Mouse (Mus musculus) testis, postnatal 10 days (tissue): ENCODE data around the gene Scn4b.
A peak's percentile ranks its signal among the peaks of the same experiment; 100 is the strongest.

Experiments
- DNase-seq: peaks from one replicate; pipeline ENCODE4 v3.0.0; 2021; ENCODE audit warnings: low spot score

The Scn4b gene

GRCm38 (mm10) chr9:45138191-45139032, at the start of gene Scn4b:
Gene Scn4b (plus strand): TSS chr9:45138395.
- peak; percentile 58 for DNase-seq

GRCm38 (mm10) chr9:45090811-45091210, 47.4 kb upstream of the Scn4b start:
- DNase-seq: no peak

GRCm38 (mm10) chr9:45092641-45093040, 45.6 kb upstream of the Scn4b start:
- DNase-seq: no peak

- no peak for DNase-seq
Measured at GRCm38 (mm10) chr9:45095149-45095937, 42.9 kb upstream of the Scn4b start.

GRCm38 (mm10) chr9:45097877-45098276, 40.3 kb upstream of the Scn4b start:
- no peak for DNase-seq

GRCm38 (mm10) chr9:45098426-45098825, 39.8 kb upstream of the Scn4b start:
- DNase-seq: no peak

- no peak for DNase-seq
Measured at GRCm38 (mm10) chr9:45102528-45102927, 35.7 kb upstream of the Scn4b start.

- DNase-seq: no peak
Measured at GRCm38 (mm10) chr9:45103211-45103979, 34.8 kb upstream of the Scn4b start.

- no peak for DNase-seq
Measured at GRCm38 (mm10) chr9:45105596-45106374, 32.4 kb upstream of the Scn4b start.

- DNase-seq: peak; percentile 60
Measured at GRCm38 (mm10) chr9:45115706-45116105, 22.5 kb upstream of the Scn4b start.

GRCm38 (mm10) chr9:45116819-45117218, 21.4 kb upstream of the Scn4b start:
- no peak for DNase-seq

- DNase-seq: peak; percentile 49
Measured at GRCm38 (mm10) chr9:45117741-45118431, 20.3 kb upstream of the Scn4b start, which contains the start of gene Scn2b. Gene Scn2b (plus strand): TSS chr9:45117782.

GRCm38 (mm10) chr9:45118552-45118951, 19.6 kb upstream of the Scn4b start:
- no peak for DNase-seq

- no peak for DNase-seq
Measured at GRCm38 (mm10) chr9:45119316-45119953, 18.8 kb upstream of the Scn4b start.

- no peak for DNase-seq
Measured at GRCm38 (mm10) chr9:45119954-45120530, 18.2 kb upstream of the Scn4b start.

- DNase-seq: no peak
Measured at GRCm38 (mm10) chr9:45120567-45120966, 17.6 kb upstream of the Scn4b start.

- no peak for DNase-seq
Measured at GRCm38 (mm10) chr9:45121001-45121400, 17.2 kb upstream of the Scn4b start.

- peak; percentile 84 for DNase-seq
Measured at GRCm38 (mm10) chr9:45121769-45122168, 16.4 kb upstream of the Scn4b start.

- peak; percentile 77 for DNase-seq
Measured at GRCm38 (mm10) chr9:45122209-45122761, 15.9 kb upstream of the Scn4b start.

GRCm38 (mm10) chr9:45125211-45125610, 13.0 kb upstream of the Scn4b start:
- DNase-seq: no peak
